Mouse (Mus musculus) kidney, adult 2 months (tissue): ENCODE measurements around the gene Aco1.

Experiments used
- CTCF ChIP-seq: fragments of 200-500 bp; conservative IDR thresholded peaks from 2 replicates; pipeline ENCODE4 v1.5.1; 2011; ENCODE audit warnings: low read depth, mild to moderate bottlenecking, control low read depth, low read length, moderate library complexity, mixed read lengths; ENCODE audit not compliant: insufficient read depth, insufficient read length
- POLR2A ChIP-seq: fragments of 200-500 bp; IDR thresholded peaks from one replicate; pipeline ENCODE4 v1.6.1; 2011; ENCODE audit warnings: low read depth, low read length, control low read depth

DNA sequence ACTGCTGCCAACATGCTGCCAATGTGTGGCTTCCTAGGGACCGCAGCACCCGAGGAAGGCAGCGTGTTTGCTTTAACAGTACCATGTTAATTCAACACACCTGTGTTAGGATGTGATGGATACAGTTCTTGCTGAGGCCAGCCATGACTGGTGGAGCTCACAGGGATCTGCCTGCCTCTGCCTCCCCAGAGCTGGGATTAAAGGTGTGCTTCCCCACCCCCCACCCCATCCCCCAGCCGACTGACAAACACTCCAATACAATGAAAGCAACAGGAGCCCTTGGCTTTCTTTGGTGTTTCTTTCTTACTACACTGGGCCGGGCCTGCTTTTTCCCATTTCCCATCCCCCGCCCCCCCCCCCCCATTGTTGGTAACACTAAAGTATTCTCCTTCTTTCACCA is 91.4 kb downstream of the Aco1 start:
- TF ChIP-seq CTCF (no peak), POLR2A (no peak)
